Mouse (Mus musculus) heart, embryonic 15.5 days (tissue): ENCODE results near the gene Zfp652. TPM values are rescaled to one million over a fixed set of nuclear protein-coding genes. Genes with fewer than 3 reads are reported as not detected.

Source experiments
- ATAC-seq: fragments of 200-750 bp; cut with Nextera tagmentation; replicated peaks from 2 replicates; pipeline ENCODE4 v1.8.0; 2017; ENCODE audit warnings: low read depth, moderate TSS enrichment; ENCODE audit not compliant: insufficient number of reproducible peaks, insufficient read depth, low FRiP score
- H3K27ac ChIP-seq: fragments of 300-500 bp; sonication (generic); 2 replicates; pipeline ENCODE4 v1.5.1; 2015; ENCODE audit warnings: mild to moderate bottlenecking, inconsistent platforms
- H3K27me3 ChIP-seq: fragments of 300-500 bp; sonication (generic); 2 replicates; pipeline ENCODE4 v1.6.1; 2015; ENCODE audit warnings: inconsistent platforms
- H3K36me3 ChIP-seq: fragments of 300-500 bp; sonication (generic); 2 replicates; pipeline ENCODE4 v1.6.1; 2015; ENCODE audit warnings: mild to moderate bottlenecking, inconsistent platforms
- H3K4me1 ChIP-seq: fragments of 300-500 bp; sonication (generic); replicated peaks from 2 replicates; pipeline ENCODE4 v1.6.1; 2015; ENCODE audit warnings: inconsistent platforms
- H3K4me2 ChIP-seq: fragments of 300-500 bp; sonication (generic); 2 replicates; pipeline ENCODE4 v1.6.1; 2015; ENCODE audit warnings: inconsistent platforms, mild to moderate bottlenecking, moderate library complexity
- H3K4me3 ChIP-seq: fragments of 300-500 bp; sonication (generic); 2 replicates; pipeline ENCODE4 v1.5.1; 2015; ENCODE audit warnings: mild to moderate bottlenecking, inconsistent platforms
- H3K9ac ChIP-seq: fragments of 300-500 bp; sonication (generic); 2 replicates; pipeline ENCODE4 v1.6.1; 2015; ENCODE audit warnings: mild to moderate bottlenecking, inconsistent platforms
- H3K9me3 ChIP-seq: fragments of 300-500 bp; sonication (generic); replicated peaks from 2 replicates; pipeline ENCODE4 v1.6.1; 2016; ENCODE audit warnings: inconsistent platforms
- WGBS: fragments of 180-500 bp; shearing (Covaris S2); methylation state at CpG from one replicate; pipeline ENCODE4 v1.1.7; 2015; ENCODE audit warnings: mixed read lengths; 5-methylcytosine and 5-hydroxymethylcytosine counted together
- polyA plus RNA-seq: library from polyadenylated mRNA; unstranded; fragments of >200 nt; fragmentation: Nextera tagmentation; extraction: Ambion mirVana; gene quantifications from 2 replicates; pipeline ENCODE4 v1.2.1, GENCODE M21; 2015

Gene Zfp652
- polyA plus RNA-seq, 1 experiment from 2014 or later, result 12.9 TPM

DNA sequence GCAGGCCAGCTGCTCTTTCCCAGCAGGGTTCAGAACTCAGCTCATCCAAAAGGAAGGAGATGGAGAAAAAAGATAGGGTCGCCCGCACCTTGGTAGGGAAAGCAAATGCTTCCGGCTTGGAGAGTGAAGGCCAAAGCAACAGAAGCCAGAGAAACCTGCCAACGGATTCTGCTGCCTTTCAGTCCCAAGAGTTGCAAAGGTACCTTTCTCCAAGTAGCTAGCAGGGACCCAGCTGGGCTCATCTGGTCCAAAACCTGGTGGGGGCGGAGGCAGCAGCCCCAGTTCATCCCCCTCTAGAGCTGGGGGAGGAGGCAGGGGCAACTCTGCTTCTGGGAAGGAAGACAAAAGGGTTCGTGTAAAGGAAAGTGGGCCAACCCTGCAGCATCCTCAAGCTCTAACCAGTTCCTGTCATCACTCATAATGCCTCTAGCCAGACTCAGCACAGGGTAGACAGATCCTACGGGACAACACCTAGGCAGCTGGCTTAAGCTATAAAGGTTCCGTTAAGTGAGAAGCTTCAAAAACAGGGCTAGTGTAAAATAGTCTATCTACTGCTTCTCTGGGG, 120.6 kb downstream of the Zfp652 start:
- Histone ChIP-seq H3K9ac (no peak overlapping the region), H3K4me1 (peaks cover 75% of the 10 kb centered on the region), H3K4me3 (no peak overlapping the region; the same call in 1 of the 2 replicates), H3K27ac (no peak overlapping the region), H3K4me2 (no peak overlapping the region; the same call in 1 of the 2 replicates), H3K27me3 (peaks cover 64% of the 10 kb centered on the region), H3K36me3 (no peaks in the 10 kb centered on the region), H3K9me3 (no peaks in the 10 kb centered on the region)
- WGBS, result 32% methylated on average over 8 of the region's 8 CpGs
- no peak for ATAC-seq

DNA sequence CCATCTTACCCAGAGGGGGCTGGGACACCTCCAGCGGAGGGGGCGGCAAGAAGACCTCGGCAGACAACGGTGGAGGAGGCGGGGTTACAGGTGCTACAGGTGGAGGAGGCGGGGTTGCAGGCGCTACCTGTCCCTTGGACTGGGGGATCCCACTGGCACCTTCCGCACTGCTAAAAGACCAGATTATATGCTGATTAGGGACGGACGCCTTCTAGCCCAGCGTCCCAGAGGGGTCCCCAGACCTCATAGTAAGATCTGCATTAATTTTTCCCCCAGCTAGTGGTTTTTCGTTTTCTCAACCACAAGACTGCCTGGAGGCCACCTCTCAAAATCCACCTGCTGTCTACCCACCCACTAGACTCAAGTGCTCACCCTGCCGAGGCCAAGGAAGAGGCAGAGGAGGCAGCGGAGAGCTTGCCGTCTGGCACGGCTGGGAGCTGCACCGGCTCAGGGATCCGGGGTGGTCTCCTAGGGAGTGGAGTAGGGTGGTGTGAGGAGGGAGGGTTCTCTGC, 121.2 kb downstream of the Zfp652 start:
- peak overlapping the region; percentile 13 for H3K4me3 ChIP-seq
- peaks cover 76% of the 10 kb centered on the region for H3K4me1 ChIP-seq
- 23% methylated on average over 18 of the region's 18 CpGs for WGBS
- 0 out of 2 replicates have a peak overlapping the region, but pooled peaks have one; percentile 8 for H3K27ac ChIP-seq
- H3K4me2 ChIP-seq, result peak overlapping the region; percentile 42
- H3K27me3 ChIP-seq, result peaks cover 58% of the 10 kb centered on the region
- no peaks in the 10 kb centered on the region for H3K9me3 ChIP-seq
- H3K9ac ChIP-seq, result no peak overlapping the region
- no peaks in the 10 kb centered on the region for H3K36me3 ChIP-seq
- no peak for ATAC-seq

GRCm38 (mm10) chr11:95834143-95834667, 121.7 kb downstream of the Zfp652 start:
- Histone ChIP-seq H3K4me2 (peak overlapping the region; percentile 42), H3K9ac (no peak overlapping the region), H3K4me3 (peak overlapping the region; percentile 13), H3K27ac (peak overlapping the region; percentile 64; the same call in 1 of the 2 replicates), H3K9me3 (no peaks in the 10 kb centered on the region), H3K4me1 (peaks cover 76% of the 10 kb centered on the region), H3K36me3 (no peaks in the 10 kb centered on the region), H3K27me3 (peaks cover 52% of the 10 kb centered on the region)
- 11% methylated on average over 22 of the region's 22 CpGs for WGBS
- ATAC-seq, result 0 out of 2 replicates have a peak, but pooled peaks have one; percentile 16

GRCm38 (mm10) chr11:95834742-95835710, 122.6 kb downstream of the Zfp652 start:
- peak overlapping the region; percentile 13; the same call in 1 of the 2 replicates for H3K4me3 ChIP-seq
- peak overlapping the region; percentile 42 for H3K4me2 ChIP-seq
- peak overlapping the region; percentile 64 for H3K27ac ChIP-seq
- WGBS, result 13% methylated on average over 15 of the region's 15 CpGs
- no peak overlapping the region for H3K9ac ChIP-seq
- no peaks in the 10 kb centered on the region for H3K36me3 ChIP-seq
- ATAC-seq, result peak; percentile 50; the same call in 1 of the 2 replicates
- H3K9me3 ChIP-seq, result no peaks in the 10 kb centered on the region
- H3K27me3 ChIP-seq, result peaks cover 44% of the 10 kb centered on the region
- H3K4me1 ChIP-seq, result peaks cover 72% of the 10 kb centered on the region

DNA sequence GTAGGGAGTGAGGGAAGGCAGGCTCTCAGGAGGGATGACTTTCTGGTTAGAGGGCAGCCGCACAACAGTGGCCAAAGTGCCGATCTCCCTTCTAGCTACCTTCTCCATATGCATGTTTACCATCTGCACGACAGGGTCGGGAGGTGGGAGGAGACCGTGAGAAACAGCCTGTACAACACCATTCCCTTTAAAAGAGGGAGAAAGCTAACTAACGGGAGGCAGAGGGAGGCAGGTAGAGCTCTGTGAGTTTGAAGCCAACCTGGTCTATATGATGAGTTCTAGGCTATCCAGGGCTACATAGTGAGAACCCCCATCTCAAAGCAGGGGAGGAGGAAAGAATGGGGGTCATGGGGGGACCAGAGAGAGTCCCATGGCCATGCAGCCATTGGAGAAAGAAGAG, 123.4 kb downstream of the Zfp652 start:
- peak overlapping the region; percentile 64 for H3K27ac ChIP-seq
- no peak overlapping the region for H3K4me3 ChIP-seq
- peak overlapping the region; percentile 42 for H3K4me2 ChIP-seq
- H3K4me1 ChIP-seq, result peaks cover 64% of the 10 kb centered on the region
- no peaks in the 10 kb centered on the region for H3K9me3 ChIP-seq
- ATAC-seq, result no peak
- H3K9ac ChIP-seq, result no peak overlapping the region
- 31% methylated on average over 6 of the region's 6 CpGs for WGBS
- H3K27me3 ChIP-seq, result peaks cover 36% of the 10 kb centered on the region
- no peaks in the 10 kb centered on the region for H3K36me3 ChIP-seq

DNA sequence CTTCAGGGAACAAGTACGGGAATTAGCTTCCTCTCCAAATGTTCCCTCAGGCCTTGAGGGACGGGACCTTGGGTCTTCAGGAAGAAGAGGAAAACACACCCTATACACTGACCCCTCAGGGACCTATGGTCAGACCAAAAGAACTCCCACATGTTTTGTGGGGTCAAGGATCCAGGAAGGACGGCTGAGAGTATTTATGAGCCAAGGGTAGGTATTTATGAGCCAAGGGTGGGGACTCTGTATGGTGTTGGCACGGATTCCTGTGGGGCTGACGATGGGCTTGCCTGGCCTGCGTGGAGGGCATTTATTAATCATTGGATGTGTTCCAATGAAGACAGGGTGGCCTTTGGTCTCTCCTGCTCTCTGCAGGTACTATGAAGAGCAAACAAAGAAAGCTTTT, 124.0 kb downstream of the Zfp652 start:
- WGBS, result 45% methylated on average over 6 of the region's 6 CpGs
- H3K27ac ChIP-seq, result peak overlapping the region; percentile 64
- H3K4me1 ChIP-seq, result peaks cover 57% of the 10 kb centered on the region
- peak overlapping the region; percentile 42 for H3K4me2 ChIP-seq
- peaks cover 34% of the 10 kb centered on the region for H3K27me3 ChIP-seq
- no peaks in the 10 kb centered on the region for H3K9me3 ChIP-seq
- no peak overlapping the region for H3K4me3 ChIP-seq
- H3K36me3 ChIP-seq, result no peaks in the 10 kb centered on the region
- no peak overlapping the region for H3K9ac ChIP-seq
- no peak for ATAC-seq

GRCm38 (mm10) chr11:95837059-95837458, 124.6 kb downstream of the Zfp652 start, which contains the start of gene Gngt2:
Gene Gngt2, plus strand, starts transcription at chr11:95837216.
- peaks cover 57% of the 10 kb centered on the region for H3K4me1 ChIP-seq
- peak within 1 kb of the TSS; percentile 42 for H3K4me2 ChIP-seq
- H3K9me3 ChIP-seq, result no peaks in the 10 kb centered on the region
- peak within 1 kb of the TSS; percentile 64 for H3K27ac ChIP-seq
- peaks cover 32% of the 10 kb centered on the region for H3K27me3 ChIP-seq
- no peak within 1 kb of the TSS for H3K9ac ChIP-seq
- H3K36me3 ChIP-seq, result no peaks in the 10 kb centered on the region
- peak; percentile 33; the same call in 1 of the 2 replicates for ATAC-seq
- H3K4me3 ChIP-seq, result no peak within 1 kb of the TSS; the same call in 1 of the 2 replicates
- WGBS, result 18% methylated on average over 10 of the region's 10 CpGs

DNA sequence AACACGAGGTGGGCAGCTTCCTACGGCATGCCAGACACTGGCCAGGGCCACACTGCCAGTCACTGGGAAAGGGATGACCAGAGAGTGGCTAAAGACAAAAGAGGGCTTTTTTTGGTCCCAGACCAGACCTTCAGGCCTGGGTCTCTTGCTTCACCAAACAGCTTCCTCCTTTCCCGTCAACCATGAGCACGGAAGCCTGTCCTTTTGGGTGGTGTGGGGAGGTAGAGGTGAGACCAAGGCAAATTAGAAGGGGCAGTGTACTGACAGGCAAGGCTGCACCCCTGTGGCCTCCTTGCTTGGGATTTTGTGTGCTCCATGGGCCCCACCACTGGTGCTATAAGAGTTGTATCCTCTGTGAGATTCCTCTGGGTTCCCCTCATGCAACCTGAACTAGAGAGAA, 126.1 kb downstream of the Zfp652 start:
- Histone ChIP-seq H3K36me3 (no peaks in the 10 kb centered on the region), H3K4me2 (peak overlapping the region; percentile 47; the same call in 1 of the 2 replicates), H3K27me3 (peaks cover 17% of the 10 kb centered on the region), H3K9ac (no peak overlapping the region), H3K4me3 (no peak overlapping the region), H3K27ac (no peak overlapping the region), H3K4me1 (peaks cover 46% of the 10 kb centered on the region), H3K9me3 (no peaks in the 10 kb centered on the region)
- 64% methylated on average over 4 of the region's 4 CpGs for WGBS
- no peak for ATAC-seq

DNA sequence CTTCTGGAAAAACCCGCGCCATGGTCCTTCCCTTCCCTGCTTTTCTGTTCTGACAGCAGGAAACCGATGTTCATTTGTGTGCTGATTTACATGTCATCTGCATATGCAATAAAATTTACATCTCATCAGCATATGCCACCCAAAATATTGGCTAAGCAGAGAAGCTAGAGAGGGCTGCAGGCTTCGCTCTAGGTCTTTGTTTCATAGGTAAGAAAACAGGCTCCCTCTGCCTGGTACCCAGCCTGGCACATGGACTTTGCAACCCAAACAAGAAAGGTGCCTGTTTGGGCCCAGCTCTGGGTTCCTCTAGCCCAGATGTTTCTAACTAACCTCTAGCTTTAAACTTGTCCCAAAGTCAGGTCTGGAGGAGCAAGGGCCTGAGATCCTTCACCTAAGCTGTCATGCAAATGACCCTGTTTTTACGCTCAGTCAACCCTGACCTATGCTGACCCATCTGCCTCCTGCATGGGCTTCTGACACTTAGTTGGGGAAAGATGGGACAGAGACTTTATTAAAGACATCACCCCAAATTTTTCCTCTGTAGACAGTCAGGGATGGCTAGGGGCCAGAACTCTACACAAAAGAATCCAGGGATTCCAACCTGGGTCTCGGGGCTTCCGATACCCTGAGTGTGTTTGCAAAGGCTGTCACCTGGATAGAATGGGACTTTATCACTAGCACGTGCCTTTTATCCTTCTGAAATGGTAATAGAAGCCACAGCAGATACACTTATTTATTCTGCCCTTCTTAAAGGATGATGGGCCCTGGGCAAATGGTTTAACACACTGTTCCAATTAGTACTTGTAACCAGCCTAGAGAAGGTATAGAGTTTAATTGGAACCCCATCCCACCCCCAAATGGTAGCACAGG, 126.8 kb downstream of the Zfp652 start:
- Histone ChIP-seq H3K9me3 (no peaks in the 10 kb centered on the region), H3K4me2 (peak overlapping the region; percentile 47), H3K27ac (no peak overlapping the region), H3K4me1 (peaks cover 39% of the 10 kb centered on the region), H3K36me3 (no peaks in the 10 kb centered on the region), H3K27me3 (peaks cover 11% of the 10 kb centered on the region; the same call in 1 of the 2 replicates), H3K4me3 (0 out of 2 replicates have a peak overlapping the region, but pooled peaks have one; percentile 2), H3K9ac (no peak overlapping the region)
- 78% methylated on average over 8 of the region's 8 CpGs for WGBS
- ATAC-seq, result no peak

- 66% methylated on average over 5 of the region's 5 CpGs for WGBS
- Histone ChIP-seq H3K36me3 (no peaks in the 10 kb centered on the region), H3K27me3 (0 out of 2 replicates have a peak, but pooled peaks cover 7% of the 10 kb centered on the region), H3K4me3 (peak overlapping the region; percentile 46), H3K27ac (peak overlapping the region; percentile 80), H3K9me3 (no peaks in the 10 kb centered on the region), H3K4me2 (peak overlapping the region; percentile 47), H3K4me1 (peaks cover 23% of the 10 kb centered on the region), H3K9ac (peak overlapping the region; percentile 47; the same call in 1 of the 2 replicates)
- no peak for ATAC-seq
Observed at GRCm38 (mm10) chr11:95840694-95841497, 128.4 kb downstream of the Zfp652 start.
